Mouse (Mus musculus) layer of hippocampus, postnatal 25 days (tissue): ENCODE results near the gene Serpina3c. TPM values are rescaled to one million over a fixed set of nuclear protein-coding genes. Genes with fewer than 3 reads are reported as not detected.
"Not testable (repeated sequence)": the region's sequence is repeated elsewhere in the genome, so short reads cannot be mapped to it uniquely, and the experiment has no call there.

Source experiments
- DNase-seq, 2 experiments: peaks; one replicate each; pipeline ENCODE4 v3.0.0; 2022; ENCODE audit warnings: mixed read lengths in 2 of 2, low spot score in 1 of 2; ENCODE audit errors: extremely low spot score in 1 of 2
- total RNA-seq, 2 experiments: library from RNA; stranded (reverse); gene quantifications; 2 replicates each; pipeline ENCODE4 v1.2.3; 2021

The Serpina3c gene
- total RNA-seq, 2 experiments from 2014 or later, result 0.26 to 0.49 TPM

GRCm38 (mm10) chr12:104114921-104115579 lies 38.6 kb downstream of the Serpina3c start:
- no peak for DNase-seq

DNA sequence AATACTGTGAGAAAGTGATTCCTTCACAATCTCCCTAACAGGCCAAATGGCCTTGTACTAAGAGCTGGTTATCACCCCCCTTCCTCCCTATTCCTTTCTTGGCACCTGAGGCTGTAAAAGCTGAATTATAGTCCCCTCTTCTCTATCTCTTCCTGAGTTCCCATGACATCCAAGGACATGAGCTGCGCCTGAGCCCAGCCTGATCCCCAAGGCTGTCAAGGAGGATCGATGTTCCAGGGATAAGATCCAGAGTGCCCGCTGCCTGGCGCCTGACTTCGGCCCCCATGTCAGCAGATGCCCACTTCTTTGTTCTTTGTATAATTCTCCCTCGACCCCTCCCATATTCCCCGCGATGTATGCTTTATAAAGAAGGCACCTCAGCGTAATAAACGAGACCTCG lies 41.3 kb downstream of the Serpina3c start, which contains the start of gene Serpina3a:
Serpina3a (plus strand) TSS at position 392 of the 400 bp plus-strand sequence.
- DNase-seq, result not testable (repeated sequence)

DNA sequence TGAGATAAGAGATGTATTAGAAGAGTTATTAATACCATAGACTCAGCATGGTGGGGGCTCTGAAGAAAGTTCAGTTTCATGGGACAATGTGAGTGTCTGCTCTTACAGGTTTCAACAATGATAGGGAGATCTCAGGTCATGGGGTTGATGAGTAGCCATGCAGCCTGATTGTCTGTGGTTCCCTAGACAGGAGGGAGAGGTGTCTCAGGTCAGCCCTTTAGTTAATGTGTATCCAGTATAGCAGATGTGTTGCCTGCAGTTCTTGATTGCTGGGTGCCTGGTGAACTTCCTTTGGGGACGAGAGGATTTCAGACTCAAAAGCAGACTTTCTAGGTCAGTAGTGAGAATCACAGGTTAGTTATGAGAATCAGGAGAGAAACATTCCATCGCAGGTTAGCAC lies 45.2 kb downstream of the Serpina3c start:
- no peak for DNase-seq

GRCm38 (mm10) chr12:104106919-104107318 lies 46.8 kb downstream of the Serpina3c start:
- no peak for DNase-seq

DNA sequence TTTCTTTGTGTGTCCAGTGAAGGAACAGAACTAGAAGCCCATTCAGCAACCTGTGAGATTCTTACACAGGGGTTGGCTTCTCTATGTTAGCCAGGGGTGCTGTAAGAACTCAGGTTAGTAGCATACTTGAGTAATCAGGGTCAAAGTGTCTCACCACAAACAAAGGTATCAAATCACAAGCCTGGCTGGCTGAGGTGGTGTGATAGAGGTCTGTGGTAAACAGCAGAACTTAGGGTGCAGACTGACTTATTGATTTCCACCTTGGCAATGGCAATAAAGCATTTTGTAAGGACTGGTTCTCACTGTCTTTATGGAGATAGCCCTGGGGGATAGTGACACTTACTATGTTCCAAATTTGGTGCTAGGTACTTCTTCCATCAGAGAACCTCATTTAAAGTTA lies 47.8 kb downstream of the Serpina3c start:
- no peak for DNase-seq

DNA sequence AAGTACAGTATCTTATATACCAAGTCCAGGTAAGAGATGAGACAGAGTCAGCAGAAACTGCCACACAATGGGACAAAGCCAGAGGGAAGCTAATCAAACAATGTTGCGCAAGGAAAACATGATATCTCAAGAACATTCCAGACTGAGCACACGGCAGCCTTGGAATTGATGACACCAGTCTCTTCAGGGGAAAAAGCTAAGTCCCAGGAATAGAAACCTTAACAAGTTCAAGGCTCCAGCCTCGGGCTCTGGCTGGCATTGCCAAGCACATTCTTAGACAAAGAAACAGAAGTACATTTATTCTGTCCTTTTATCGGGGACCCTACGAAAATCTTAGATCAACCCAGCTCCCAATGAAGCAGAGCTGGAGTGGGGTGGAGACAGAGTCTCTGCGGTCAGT lies 52.9 kb downstream of the Serpina3c start, which contains the start of gene Serpina5:
Serpina5 (plus strand) TSS at position 346 of the 400 bp plus-strand sequence.
- no peak for DNase-seq

Other genes starting within 250 kb of the Serpina3c start
- gene Serpina1c, start 249.0 kb downstream of the Serpina3c start, total RNA-seq, result not detected
- not detected for gene Serpina1e, start 194.9 kb downstream of the Serpina3c start, total RNA-seq
- gene Serpina11, start 163.9 kb downstream of the Serpina3c start, total RNA-seq, result not detected
- under 1 TPM; 0.17 to 0.23 TPM for gene Serpina9, start 140.1 kb downstream of the Serpina3c start, total RNA-seq
- not detected for gene Serpina12, start 109.4 kb downstream of the Serpina3c start, total RNA-seq
- not detected for gene Serpina5, start 52.8 kb downstream of the Serpina3c start, total RNA-seq
- not detected for gene Serpina3a, start 41.1 kb downstream of the Serpina3c start, total RNA-seq
- not detected for gene Serpina3b, start 25.9 kb downstream of the Serpina3c start, total RNA-seq
- not detected for gene Serpina3f, start 60.7 kb upstream of the Serpina3c start, total RNA-seq
- 1 to 10 TPM in 1 of 2 experiments, not detected in 1; 2.7 TPM for gene Serpina3g, start 82.4 kb upstream of the Serpina3c start, total RNA-seq
- 1 to 10 TPM; 1.1 to 1.5 TPM for gene Serpina3i, start 109.3 kb upstream of the Serpina3c start, total RNA-seq
- gene Serpina3j, start 160.7 kb upstream of the Serpina3c start, total RNA-seq, result not detected
- gene Serpina3k, start 184.6 kb upstream of the Serpina3c start, total RNA-seq, result not detected
- gene Serpina3m, start 184.6 kb upstream of the Serpina3c start, total RNA-seq, result under 1 TPM; 0.49 to 0.52 TPM